Mouse (Mus musculus) forebrain, embryonic 11.5 days (tissue): ENCODE data around the gene Nipa2. TPM values are rescaled to one million over a fixed set of nuclear protein-coding genes. Genes with fewer than 3 reads are reported as not detected.
"Not testable (repeated sequence)": the region's sequence is repeated elsewhere in the genome, so short reads cannot be mapped to it uniquely, and the experiment has no call there.

Source experiments
- ATAC-seq: fragments of 200-750 bp; cut with Nextera tagmentation; replicated peaks from 2 replicates; pipeline ENCODE4 v1.8.0; 2017; ENCODE audit warnings: moderate TSS enrichment; ENCODE audit not compliant: low FRiP score
- DNase-seq: peaks from one replicate; pipeline ENCODE4 v3.0.0-alpha.2; 2017; ENCODE audit warnings: low spot score
- H3K27ac ChIP-seq: fragments of 300-500 bp; sonication (generic); 2 replicates; pipeline ENCODE4 v1.5.1; 2014; ENCODE audit warnings: low read depth, low read length
- H3K27me3 ChIP-seq: fragments of 300-500 bp; sonication (generic); 2 replicates; pipeline ENCODE4 v1.6.1; 2014; ENCODE audit warnings: mild to moderate bottlenecking, low read length, mixed read lengths; ENCODE audit not compliant: control insufficient read depth, insufficient read depth
- H3K36me3 ChIP-seq: fragments of 300-500 bp; sonication (generic); 2 replicates; pipeline ENCODE4 v1.6.1; 2014; ENCODE audit warnings: mild to moderate bottlenecking, low read length, moderate library complexity, mixed read lengths; ENCODE audit not compliant: control insufficient read depth, insufficient read depth
- H3K4me1 ChIP-seq: fragments of 300-500 bp; sonication (generic); replicated peaks from 2 replicates; pipeline ENCODE4 v1.6.1; 2014; ENCODE audit warnings: low read length, mixed read lengths; ENCODE audit not compliant: control insufficient read depth, insufficient read depth
- H3K4me2 ChIP-seq: fragments of 300-500 bp; sonication (generic); 2 replicates; pipeline ENCODE4 v1.6.1; 2014; ENCODE audit warnings: low read depth, mild to moderate bottlenecking, low read length, moderate library complexity, mixed read lengths; ENCODE audit not compliant: severe bottlenecking
- H3K4me3 ChIP-seq: fragments of 300-500 bp; sonication (generic); 2 replicates; pipeline ENCODE4 v1.5.1; 2014; ENCODE audit warnings: low read depth, low read length
- H3K9ac ChIP-seq: fragments of 300-500 bp; sonication (generic); 2 replicates; pipeline ENCODE4 v1.6.1; 2014; ENCODE audit warnings: low read length
- H3K9me3 ChIP-seq: fragments of 300-500 bp; sonication (generic); 2 replicates; pipeline ENCODE4 v1.6.1; 2016; ENCODE audit warnings: low read length, mixed read lengths; ENCODE audit not compliant: control insufficient read depth
- WGBS: fragments of 180-500 bp; shearing (Covaris S2); extraction: QIAGEN DNeasy Blood & Tissue Kit; methylation state at CpG from one replicate; pipeline ENCODE4 v1.1.7; 2014; 5-methylcytosine and 5-hydroxymethylcytosine counted together
- polyA plus RNA-seq: library from polyadenylated mRNA; unstranded; fragments of >200 nt; fragmentation: Nextera tagmentation; extraction: Ambion mirVana; gene quantifications from 2 replicates; pipeline ENCODE4 v1.2.1, GENCODE M21; 2014

Gene Nipa2
- polyA plus RNA-seq, 1 experiment from 2014 or later: 49.9 TPM

DNA sequence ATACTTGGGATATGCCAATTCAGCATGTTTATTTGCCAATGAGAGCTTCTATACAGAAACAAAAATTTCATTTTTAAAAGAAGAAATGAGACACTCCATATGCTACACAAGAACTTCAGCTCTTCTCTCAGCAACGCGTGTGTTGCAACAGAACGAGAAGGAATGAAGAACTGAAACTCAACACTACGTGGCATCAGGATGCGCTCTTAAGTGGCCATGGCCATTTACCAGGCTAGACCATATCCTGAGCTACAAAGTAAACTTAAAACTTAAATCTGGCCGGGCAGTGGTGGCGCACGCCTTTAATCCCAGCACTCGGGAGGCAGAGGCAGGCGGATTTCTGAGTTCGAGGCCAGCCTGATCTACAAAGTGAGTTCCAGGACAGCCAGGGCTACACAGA is 43.9 kb downstream of the Nipa2 start:
- H3K27ac ChIP-seq, H3K27me3 ChIP-seq, H3K36me3 ChIP-seq, H3K9me3 ChIP-seq, H3K4me2 ChIP-seq, H3K4me1 ChIP-seq, H3K9ac ChIP-seq, DNase-seq, H3K4me3 ChIP-seq, ATAC-seq: not testable (repeated sequence)
- 96% methylated on average over 10 of the region's 11 CpGs for WGBS

DNA sequence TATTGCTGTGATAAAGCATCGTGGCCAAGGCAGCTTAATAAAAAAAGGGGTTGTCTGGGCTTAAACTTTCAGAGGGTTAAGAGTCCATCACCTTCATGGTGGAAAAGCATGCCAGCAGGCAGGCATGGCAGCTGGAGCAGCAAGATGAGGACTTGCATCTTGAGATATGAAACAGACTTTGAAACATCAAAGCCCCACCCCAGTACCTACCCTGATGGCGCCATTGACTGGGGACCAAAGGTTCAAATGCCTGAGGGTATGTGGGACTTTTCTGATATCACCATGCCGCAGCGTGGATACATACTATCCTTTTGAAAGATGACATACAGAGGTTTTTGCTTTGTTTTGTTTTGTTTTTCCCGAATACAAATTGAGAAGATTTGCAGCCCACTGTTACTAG is 50.2 kb downstream of the Nipa2 start:
- WGBS: 88% methylated on average over 5 of the region's 5 CpGs
- Histone ChIP-seq H3K9ac (no peak overlapping the region), H3K4me2 (no peak overlapping the region), H3K4me1 (no peaks in the 10 kb centered on the region), H3K4me3 (no peak overlapping the region), H3K27ac (no peak overlapping the region), H3K27me3 (no peaks in the 10 kb centered on the region), H3K9me3 (no peaks in the 10 kb centered on the region), H3K36me3 (peaks cover 7% of the 10 kb centered on the region; the same call in 1 of the 2 replicates)
- no peak for DNase-seq
- no peak for ATAC-seq

DNA sequence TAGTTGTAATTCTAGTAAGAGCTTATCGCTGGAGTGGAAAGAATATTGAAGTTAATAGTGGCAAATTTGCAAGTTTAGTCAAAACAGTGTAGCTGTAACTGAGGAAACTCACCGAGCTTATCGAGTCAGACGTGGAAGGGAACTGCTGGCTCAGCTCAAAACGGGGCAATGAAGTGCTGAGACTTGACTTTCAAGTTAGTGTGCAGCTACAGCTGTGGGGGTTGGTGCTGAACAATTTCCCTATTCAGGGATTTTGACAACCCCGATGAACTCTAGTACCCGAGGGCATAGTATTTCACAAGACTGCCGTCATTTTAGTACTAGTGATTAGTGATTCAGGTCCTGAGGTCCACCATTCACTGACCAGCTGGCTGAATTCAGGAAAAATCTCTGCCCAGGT is 50.9 kb downstream of the Nipa2 start:
- Histone ChIP-seq H3K36me3 (peaks cover 7% of the 10 kb centered on the region; the same call in 1 of the 2 replicates), H3K9me3 (no peaks in the 10 kb centered on the region), H3K27me3 (no peaks in the 10 kb centered on the region), H3K4me1 (no peaks in the 10 kb centered on the region), H3K27ac (no peak overlapping the region), H3K4me2 (no peak overlapping the region), H3K4me3 (no peak overlapping the region), H3K9ac (no peak overlapping the region)
- ATAC-seq: no peak
- DNase-seq: no peak
- WGBS: 89% methylated on average over 8 of the region's 8 CpGs

DNA sequence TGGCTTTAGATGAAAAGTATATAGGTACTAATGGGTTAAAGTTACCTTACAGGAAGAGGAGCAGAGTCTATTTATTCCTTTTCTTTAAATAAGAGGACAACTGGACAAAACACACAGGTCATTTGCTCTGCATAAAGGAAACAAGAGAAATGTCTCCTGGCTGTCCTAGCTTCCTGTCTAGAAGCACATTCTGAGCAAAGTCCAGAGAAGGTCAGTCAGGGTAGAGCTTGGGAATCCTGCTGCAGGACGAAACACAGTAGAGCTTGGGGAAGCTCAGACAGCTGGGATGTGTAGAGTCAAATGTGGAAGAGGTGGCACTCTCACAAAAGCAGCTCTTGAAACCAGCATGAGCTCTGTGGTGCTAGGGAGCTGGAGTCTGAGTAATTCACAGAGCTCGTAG is 51.9 kb downstream of the Nipa2 start:
- WGBS: 94% methylated on average over 2 of the region's 2 CpGs
- Histone ChIP-seq H3K27me3 (no peaks in the 10 kb centered on the region), H3K9me3 (no peaks in the 10 kb centered on the region), H3K9ac (no peak overlapping the region), H3K27ac (no peak overlapping the region), H3K4me3 (no peak overlapping the region), H3K4me2 (no peak overlapping the region), H3K36me3 (peaks cover 7% of the 10 kb centered on the region; the same call in 1 of the 2 replicates), H3K4me1 (no peaks in the 10 kb centered on the region)
- ATAC-seq (no peak), DNase-seq (no peak)

DNA sequence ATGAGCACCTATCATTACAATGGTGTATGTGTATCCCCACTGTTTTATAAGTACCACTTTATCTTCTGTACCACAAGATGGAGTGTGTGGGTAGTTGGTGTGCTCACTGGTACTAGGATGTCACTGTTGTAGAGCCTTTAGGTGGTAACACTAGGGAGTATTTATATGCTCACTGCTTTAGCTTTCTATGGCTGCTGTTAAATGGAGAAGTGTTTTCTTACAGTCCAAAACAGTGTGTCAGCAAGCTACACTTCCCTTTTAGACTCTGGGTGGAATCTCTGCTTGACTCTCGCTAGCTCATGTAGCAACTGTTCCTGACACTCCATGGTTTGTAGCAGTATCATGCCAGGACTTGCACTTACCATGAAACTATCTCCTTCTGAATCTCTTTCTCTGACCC is 52.8 kb downstream of the Nipa2 start:
- no peak overlapping the region for H3K4me2 ChIP-seq
- H3K4me3 ChIP-seq: no peak overlapping the region
- H3K4me1 ChIP-seq: no peaks in the 10 kb centered on the region
- ATAC-seq (no peak), DNase-seq (no peak)
- H3K9ac ChIP-seq: no peak overlapping the region
- 97% methylated on average over 1 of the region's 1 CpGs for WGBS
- H3K27me3 ChIP-seq: no peaks in the 10 kb centered on the region
- no peak overlapping the region for H3K27ac ChIP-seq
- peaks cover 7% of the 10 kb centered on the region; the same call in 1 of the 2 replicates for H3K36me3 ChIP-seq
- H3K9me3 ChIP-seq: no peaks in the 10 kb centered on the region

DNA sequence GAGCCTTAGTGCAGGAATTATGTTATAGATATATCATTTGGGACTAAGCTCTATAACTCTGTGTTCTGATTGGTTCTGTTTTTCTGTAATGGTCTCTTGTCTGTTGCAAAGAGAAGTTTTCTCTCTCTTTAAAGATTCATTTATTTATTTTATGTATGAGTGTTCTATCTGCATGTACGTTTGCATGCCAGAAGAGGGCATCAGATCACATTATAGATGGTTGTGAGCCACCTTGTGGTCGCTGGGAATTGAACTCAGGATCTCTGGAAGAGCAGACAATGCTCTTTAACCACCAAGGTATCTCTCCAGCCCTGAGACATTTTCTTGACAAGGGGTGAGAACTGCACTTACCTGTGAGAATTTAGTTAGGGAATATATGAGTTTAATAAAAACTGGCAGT is 56.8 kb downstream of the Nipa2 start:
- Histone ChIP-seq H3K36me3 (peaks cover 11% of the 10 kb centered on the region; the same call in 1 of the 2 replicates), H3K9ac (no peak overlapping the region), H3K4me3 (no peak overlapping the region), H3K9me3 (no peaks in the 10 kb centered on the region), H3K4me2 (no peak overlapping the region), H3K27ac (no peak overlapping the region), H3K27me3 (no peaks in the 10 kb centered on the region), H3K4me1 (no peaks in the 10 kb centered on the region)
- ATAC-seq (no peak), DNase-seq (no peak)
- WGBS: 83% methylated on average over 2 of the region's 2 CpGs

DNA sequence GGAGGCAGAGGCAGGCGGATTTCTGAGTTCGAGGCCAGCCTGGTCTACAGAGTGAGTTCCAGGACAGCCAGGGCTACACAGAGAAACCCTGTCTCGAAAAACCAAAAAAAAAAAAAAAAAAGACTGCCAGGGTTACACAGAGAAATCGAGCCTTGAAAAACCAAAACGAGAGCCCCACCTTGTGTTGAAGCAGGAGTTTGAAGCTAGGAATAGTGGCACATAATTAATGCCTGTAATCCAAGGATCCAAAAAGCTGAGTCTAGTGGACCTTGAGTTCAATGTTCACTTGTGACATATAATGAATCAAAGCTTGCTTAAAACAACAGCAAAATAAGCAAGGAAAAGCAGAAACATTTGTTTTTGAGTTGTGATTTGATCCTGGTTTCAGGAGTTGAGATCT is 58.5 kb downstream of the Nipa2 start:
- H3K36me3 ChIP-seq: peaks cover 12% of the 10 kb centered on the region; the same call in 1 of the 2 replicates
- DNase-seq (no peak), ATAC-seq (no peak)
- H3K4me2 ChIP-seq: no peak overlapping the region
- WGBS: 84% methylated on average over 5 of the region's 5 CpGs
- no peak overlapping the region for H3K4me3 ChIP-seq
- no peak overlapping the region for H3K9ac ChIP-seq
- no peaks in the 10 kb centered on the region for H3K27me3 ChIP-seq
- no peak overlapping the region for H3K27ac ChIP-seq
- H3K4me1 ChIP-seq: no peaks in the 10 kb centered on the region
- no peaks in the 10 kb centered on the region for H3K9me3 ChIP-seq

DNA sequence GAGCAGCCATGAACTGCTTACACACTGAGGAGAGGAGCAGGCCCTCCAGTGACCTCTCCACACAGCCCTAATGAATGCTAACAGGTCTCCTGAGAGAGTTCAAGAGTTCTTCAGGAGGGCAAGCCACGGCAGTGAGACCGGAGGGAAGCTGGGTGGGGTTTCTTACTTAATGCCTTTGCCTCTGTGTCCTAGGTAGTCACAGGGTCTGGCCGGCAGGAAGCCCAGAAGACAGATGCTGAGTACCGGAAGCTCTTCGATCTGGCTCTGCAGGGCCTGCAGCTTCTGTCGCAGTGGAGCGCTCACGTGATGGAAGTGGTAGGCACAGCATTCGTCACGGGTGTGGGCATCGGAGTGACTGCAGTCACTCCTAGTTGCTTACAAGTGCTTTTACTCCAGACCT is 70.5 kb downstream of the Nipa2 start:
- Histone ChIP-seq H3K36me3 (no peaks in the 10 kb centered on the region; the same call in 1 of the 2 replicates), H3K9me3 (no peaks in the 10 kb centered on the region), H3K27ac (no peak overlapping the region), H3K4me3 (no peak overlapping the region), H3K4me1 (no peaks in the 10 kb centered on the region), H3K9ac (no peak overlapping the region), H3K4me2 (no peak overlapping the region), H3K27me3 (no peaks in the 10 kb centered on the region)
- 90% methylated on average over 11 of the region's 11 CpGs for WGBS
- DNase-seq: no peak
- ATAC-seq: no peak

DNA sequence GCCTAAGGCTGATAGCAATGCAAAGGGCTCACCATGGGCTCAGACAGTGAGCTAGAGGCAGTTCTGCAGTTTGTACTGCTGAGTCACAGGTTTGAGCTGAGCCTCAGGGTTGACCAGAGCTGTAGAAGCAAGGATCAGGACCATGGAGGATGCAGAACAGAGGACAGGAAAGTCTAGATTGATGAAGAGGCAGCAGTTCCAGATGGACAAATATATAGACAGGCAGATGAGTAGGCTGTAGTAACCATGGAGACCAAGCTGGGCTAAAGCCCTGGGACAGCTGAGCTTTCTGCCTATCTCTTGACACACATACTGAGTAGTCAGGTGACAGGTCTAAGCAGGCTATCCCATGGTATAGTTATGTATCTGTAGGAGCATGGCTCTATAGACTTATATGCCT is 71.5 kb downstream of the Nipa2 start:
- H3K27me3 ChIP-seq: no peaks in the 10 kb centered on the region

More for the DNA sequence above, 71.5 kb downstream of the Nipa2 start:
- no peak overlapping the region for H3K27ac ChIP-seq
- H3K9me3 ChIP-seq: no peaks in the 10 kb centered on the region
- no peak for DNase-seq
- H3K36me3 ChIP-seq: no peaks in the 10 kb centered on the region
- no peak overlapping the region for H3K9ac ChIP-seq
- ATAC-seq: no peak
- H3K4me2 ChIP-seq: no peak overlapping the region
- H3K4me3 ChIP-seq: no peak overlapping the region
- no peaks in the 10 kb centered on the region for H3K4me1 ChIP-seq
